Mouse (Mus musculus) G1E-ER4 (cell line): ENCODE results near the gene Tmem88b. TPM values are rescaled to one million over a fixed set of nuclear protein-coding genes. Genes with fewer than 3 reads are reported as not detected.

ENCODE experiments used
- GATA1 ChIP-seq: IDR thresholded peaks from one replicate; pipeline ENCODE4 v1.8.0; 2012; ENCODE audit warnings: low read length, inconsistent platforms
- polyA plus RNA-seq: library from polyadenylated mRNA; stranded (reverse); fragments of >175 nt; gene quantifications from 2 replicates; pipeline ENCODE4 v1.2.3, GENCODE M21; 2012

Tmem88b gene
- polyA plus RNA-seq, 1 experiment: 0.06 TPM

- TF ChIP-seq GATA1: no peak
Measured at GRCm38 (mm10) chr4:155744474-155744873, 41.2 kb downstream of the Tmem88b start.

GRCm38 (mm10) chr4:155742684-155743083, 43.0 kb downstream of the Tmem88b start:
- no peak for TF ChIP-seq GATA1

- no peak for TF ChIP-seq GATA1
Measured at GRCm38 (mm10) chr4:155739741-155740636, 45.7 kb downstream of the Tmem88b start.

- no peak for TF ChIP-seq GATA1
Measured at GRCm38 (mm10) chr4:155739152-155739551, 46.5 kb downstream of the Tmem88b start.

- TF ChIP-seq GATA1: no peak
Measured at GRCm38 (mm10) chr4:155738262-155738661, 47.4 kb downstream of the Tmem88b start.

- TF ChIP-seq GATA1: no peak
Measured at GRCm38 (mm10) chr4:155736421-155736820, 49.3 kb downstream of the Tmem88b start.

- TF ChIP-seq GATA1: no peak
Measured at GRCm38 (mm10) chr4:155735788-155736187, 49.9 kb downstream of the Tmem88b start.

GRCm38 (mm10) chr4:155734951-155735702, 50.5 kb downstream of the Tmem88b start:
- TF ChIP-seq GATA1: no peak

- no peak for TF ChIP-seq GATA1
Measured at GRCm38 (mm10) chr4:155734350-155734941, 51.2 kb downstream of the Tmem88b start, which contains the start of gene Tmem240. Tmem240 (plus strand) TSS chr4:155734800.

- TF ChIP-seq GATA1: no peak
Measured at GRCm38 (mm10) chr4:155733267-155733666, 52.4 kb downstream of the Tmem88b start.

Other genes starting within 250 kb of the Tmem88b start
- gene Nadk, start 223.5 kb downstream of the Tmem88b start, polyA plus RNA-seq: 69.0 and 74.8 TPM in 2 replicates
- 2.6 TPM in 2 replicates for gene Slc35e2, start 184.5 kb downstream of the Tmem88b start, polyA plus RNA-seq
- gene Cdk11b, start 161.0 kb downstream of the Tmem88b start, polyA plus RNA-seq: 112 and 114 TPM in 2 replicates
- gene Gm10563, start 140.5 kb downstream of the Tmem88b start, polyA plus RNA-seq: not detected in 2 replicates
- 0.08 and 0.09 TPM in 2 replicates for gene Mmp23, start 132.5 kb downstream of the Tmem88b start, polyA plus RNA-seq
- gene Mib2, start 116.7 kb downstream of the Tmem88b start, polyA plus RNA-seq: 32.9 and 34.2 TPM in 2 replicates
- gene Fndc10, start 91.5 kb downstream of the Tmem88b start, polyA plus RNA-seq: not detected in 2 replicates
- gene Ssu72, start 81.1 kb downstream of the Tmem88b start, polyA plus RNA-seq: 50.1 and 52.0 TPM in 2 replicates
- gene Tmem240, start 51.1 kb downstream of the Tmem88b start, polyA plus RNA-seq: 0.73 and 0.79 TPM in 2 replicates
- 83.6 and 88.5 TPM in 2 replicates for gene Atad3a, start 24.8 kb downstream of the Tmem88b start, polyA plus RNA-seq
- 0.16 and 0.17 TPM in 2 replicates for gene Vwa1, start 11.2 kb downstream of the Tmem88b start, polyA plus RNA-seq
- gene Ankrd65, start 4.6 kb upstream of the Tmem88b start, polyA plus RNA-seq: not detected in 2 replicates
- 21.2 and 27.9 TPM in 2 replicates for gene Mrpl20, start 17.0 kb upstream of the Tmem88b start, polyA plus RNA-seq
- gene Ccnl2, start 26.6 kb upstream of the Tmem88b start, polyA plus RNA-seq: 41.7 and 52.9 TPM in 2 replicates
- gene Aurkaip1, start 45.4 kb upstream of the Tmem88b start, polyA plus RNA-seq: 258 and 358 TPM in 2 replicates
- gene Mxra8, start 53.8 kb upstream of the Tmem88b start, polyA plus RNA-seq: 0.04 and 0.12 TPM in 2 replicates
- gene Dvl1, start 61.5 kb upstream of the Tmem88b start, polyA plus RNA-seq: 78.6 and 89.0 TPM in 2 replicates
- gene Tas1r3, start 77.5 kb upstream of the Tmem88b start, polyA plus RNA-seq: 0.02 and 0.03 TPM in 2 replicates
- gene Cptp, start 83.6 kb upstream of the Tmem88b start, polyA plus RNA-seq: 1.7 and 8.0 TPM in 2 replicates
- gene Ints11, start 83.7 kb upstream of the Tmem88b start, polyA plus RNA-seq: 22.3 and 26.6 TPM in 2 replicates
- 266 and 325 TPM in 2 replicates for gene Pusl1, start 105.9 kb upstream of the Tmem88b start, polyA plus RNA-seq
- gene Acap3, start 105.9 kb upstream of the Tmem88b start, polyA plus RNA-seq: 37.5 and 47.6 TPM in 2 replicates
- gene Ube2j2, start 158.0 kb upstream of the Tmem88b start, polyA plus RNA-seq: 179 and 243 TPM in 2 replicates
- gene C1qtnf12, start 176.4 kb upstream of the Tmem88b start, polyA plus RNA-seq: 78.3 and 111 TPM in 2 replicates
- 6.0 and 6.1 TPM in 2 replicates for gene B3galt6, start 206.8 kb upstream of the Tmem88b start, polyA plus RNA-seq
- gene Sdf4, start 207.0 kb upstream of the Tmem88b start, polyA plus RNA-seq: 44.4 and 58.7 TPM in 2 replicates
- 0.60 and 2.3 TPM in 2 replicates for gene Tnfrsf4, start 228.0 kb upstream of the Tmem88b start, polyA plus RNA-seq
- gene Tnfrsf18, start 240.3 kb upstream of the Tmem88b start, polyA plus RNA-seq: 0.10 and 0.16 TPM in 2 replicates